Mouse (Mus musculus) CD4-positive, CD25-positive, alpha-beta regulatory T cell, adult 2 months (primary cell): ENCODE data around the gene Calm3.

ENCODE experiments used
- DNase-seq: peaks from one replicate; pipeline ENCODE4 v3.0.0-alpha.2; 2012; ENCODE audit warnings: low read depth, low spot score

The Calm3 gene

DNA sequence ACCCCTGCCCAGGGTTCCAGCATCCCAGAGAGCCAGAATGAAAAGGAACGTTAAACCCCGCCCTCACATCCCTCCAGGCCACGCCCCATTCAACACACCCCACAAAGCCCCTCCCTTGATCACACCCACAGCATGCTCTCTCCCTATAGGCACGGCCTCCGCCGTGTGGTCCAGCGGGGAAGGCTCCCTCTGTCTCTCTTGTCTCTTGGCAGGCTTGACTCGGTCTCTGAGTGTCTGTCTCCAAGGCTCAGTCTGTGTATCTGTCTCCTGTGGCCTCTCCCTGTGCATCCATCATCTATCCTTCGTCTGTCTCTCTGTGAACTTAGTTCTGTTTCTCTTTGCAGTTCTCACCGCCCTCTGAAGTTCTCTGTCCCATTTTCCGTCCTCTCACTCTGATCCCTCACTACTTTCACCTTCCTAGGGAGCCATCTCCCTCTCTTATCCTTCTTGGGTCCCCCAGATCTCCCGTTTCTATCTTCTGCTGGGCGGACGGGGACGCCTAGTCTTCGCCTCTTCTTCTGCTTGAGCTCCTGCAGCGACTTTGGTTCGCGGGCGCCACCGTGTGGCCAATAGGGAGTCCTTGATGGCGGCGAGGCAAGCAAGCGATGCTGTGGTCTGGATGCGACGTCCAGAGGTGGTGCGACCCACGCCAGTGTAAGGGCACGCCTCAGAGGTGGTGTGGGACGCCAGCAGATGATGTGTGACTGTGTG, 32.1 kb downstream of the Calm3 start, which contains the start of gene Gng8:
TSS of gene Gng8 (plus strand) at position 146 of the 711 bp plus-strand sequence.
- peak; percentile 93 for DNase-seq

DNA sequence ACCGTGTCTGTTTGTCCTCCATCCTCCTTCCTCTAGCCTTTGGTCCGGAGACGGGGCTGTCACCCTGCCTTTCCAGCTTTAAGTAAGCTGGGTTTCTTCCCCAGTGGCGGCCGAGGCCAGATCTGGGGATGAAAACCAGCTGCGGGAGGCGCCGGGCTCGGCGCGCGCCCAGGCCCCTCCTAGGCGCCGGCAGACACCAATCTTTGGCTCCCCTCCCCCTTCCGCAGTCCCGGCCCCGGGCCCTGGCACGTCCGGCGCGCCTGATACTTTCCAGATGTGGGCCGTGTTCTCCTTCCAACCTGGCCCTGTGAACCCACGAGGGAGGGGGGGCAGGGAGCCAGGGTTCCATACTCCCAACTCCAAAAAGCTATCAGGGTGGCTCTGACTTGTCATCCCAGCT, 33.0 kb downstream of the Calm3 start:
- DNase-seq, result no peak

DNA sequence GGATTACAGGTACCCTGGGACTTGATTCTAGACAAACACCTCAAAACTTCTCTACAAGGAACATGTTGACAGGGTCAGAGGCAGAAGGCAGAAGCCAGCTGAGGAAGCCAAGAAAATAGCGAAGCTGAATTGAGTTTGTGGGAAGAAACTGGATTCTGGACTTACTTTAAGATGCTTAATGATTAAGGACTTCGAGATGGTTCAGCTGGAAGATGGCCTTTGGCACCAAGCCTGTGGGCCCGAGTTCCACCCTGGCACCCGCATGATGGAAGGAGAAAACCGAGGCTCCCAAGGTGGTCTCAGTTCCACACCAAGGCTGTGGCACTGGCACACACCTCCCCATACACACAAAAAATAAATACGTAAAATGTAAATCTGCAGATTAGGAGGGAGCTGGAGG, 33.4 kb downstream of the Calm3 start:
- DNase-seq, result no peak

DNA sequence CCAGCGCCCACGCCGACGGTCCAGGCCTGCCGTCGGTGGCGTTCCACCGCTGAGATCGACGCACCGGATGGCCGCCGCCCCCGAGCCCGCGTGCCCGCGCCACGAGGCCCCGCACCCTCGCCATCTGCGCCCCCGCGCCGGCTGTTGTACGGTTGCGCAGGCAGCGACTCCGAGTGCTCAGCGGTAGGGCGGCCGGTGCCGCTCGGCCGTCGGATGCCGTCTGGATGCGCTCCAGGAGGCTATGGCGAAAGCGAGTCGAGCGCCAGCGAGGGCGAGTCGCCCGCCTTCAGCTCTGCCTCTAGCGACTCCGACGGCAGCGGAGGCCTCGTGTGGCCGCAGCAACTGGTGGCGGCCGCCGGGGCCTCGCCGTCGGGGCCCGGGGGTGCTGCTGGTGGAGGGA, 38.0 kb downstream of the Calm3 start:
- DNase-seq, result no peak

DNA sequence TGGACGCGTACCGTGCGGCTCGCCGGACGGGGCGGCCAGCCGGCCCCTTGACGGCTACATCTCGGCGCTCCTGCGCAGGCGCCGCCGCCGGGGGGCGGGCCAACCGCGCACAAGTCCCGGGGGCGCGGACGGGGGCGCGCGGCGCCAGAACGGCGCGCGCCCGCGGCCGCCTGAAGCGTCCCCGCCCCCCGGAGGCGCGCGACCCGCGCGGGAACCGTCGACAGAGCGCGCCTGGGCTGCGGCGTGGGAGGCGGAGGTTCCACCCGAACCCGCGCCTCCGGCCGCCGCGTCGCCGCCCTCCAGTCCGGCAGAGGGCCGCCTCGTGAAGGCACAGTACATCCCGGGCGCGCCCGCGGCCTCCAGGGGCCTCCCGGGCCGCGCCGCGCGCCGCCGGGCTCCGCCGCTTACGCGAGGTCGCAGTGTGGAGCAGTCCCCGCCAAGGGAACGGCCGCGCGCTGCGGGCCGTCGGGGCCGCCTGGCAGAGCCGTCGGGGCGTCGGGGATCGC, 38.6 kb downstream of the Calm3 start:
- no peak for DNase-seq

DNA sequence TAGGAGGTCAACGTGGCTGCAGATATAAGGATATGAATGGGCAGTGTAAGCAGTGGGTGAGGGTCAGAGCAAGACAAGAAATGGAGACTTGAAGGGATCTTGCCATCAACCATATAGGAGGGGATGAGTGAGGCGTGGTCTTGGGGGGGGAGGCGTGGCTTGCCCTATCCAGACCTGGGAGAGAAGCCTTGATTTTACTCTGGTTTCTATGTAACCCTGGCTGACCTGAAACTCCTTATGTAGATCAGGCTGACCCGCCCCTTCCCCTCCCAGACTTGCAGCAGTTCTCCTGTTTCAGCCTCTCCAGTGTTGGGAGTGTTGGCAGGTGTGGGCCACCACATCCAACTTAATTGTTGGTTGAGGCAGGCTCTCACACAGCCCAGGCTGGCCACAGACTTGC, 39.6 kb downstream of the Calm3 start:
- no peak for DNase-seq

DNA sequence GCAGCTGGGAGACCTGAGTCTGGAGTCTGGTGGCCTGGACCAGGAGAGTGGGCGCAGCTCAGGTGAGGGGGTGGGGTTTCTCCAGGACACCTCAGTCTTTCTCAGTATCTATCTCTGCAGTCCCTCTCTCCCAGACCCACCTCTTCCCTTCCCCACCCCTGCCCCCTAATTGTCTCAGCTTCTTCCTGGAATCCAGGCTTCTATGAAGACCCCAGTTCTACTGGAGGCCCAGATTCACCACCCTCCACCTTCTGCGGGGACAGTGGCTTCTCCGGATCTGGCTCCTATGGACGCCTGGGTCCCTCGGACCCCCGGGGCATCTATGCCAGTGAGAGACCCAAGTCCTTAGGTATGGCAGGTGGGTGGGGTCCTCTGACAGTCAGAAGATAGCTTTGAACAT, 40.8 kb downstream of the Calm3 start:
- DNase-seq, result no peak

DNA sequence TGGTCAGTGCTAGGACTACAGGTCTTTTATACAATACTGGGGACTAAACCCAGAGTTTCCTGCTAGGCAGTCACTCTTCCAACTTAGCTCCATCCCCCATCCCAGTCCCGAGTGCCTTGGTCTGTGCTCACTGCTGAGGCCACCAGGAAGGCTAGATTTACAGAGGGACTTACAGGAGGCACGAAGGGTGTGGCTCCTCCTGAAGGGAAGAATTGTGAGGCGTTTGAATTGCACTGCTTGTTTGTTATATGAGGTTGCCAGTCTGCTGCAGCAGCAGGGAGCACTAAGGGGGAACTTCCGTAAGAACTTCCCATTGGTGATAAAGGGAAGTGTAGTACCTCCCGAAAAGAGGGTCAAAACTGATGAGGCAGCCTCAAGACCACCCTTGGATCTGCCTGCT, 43.3 kb downstream of the Calm3 start:
- no peak for DNase-seq

DNA sequence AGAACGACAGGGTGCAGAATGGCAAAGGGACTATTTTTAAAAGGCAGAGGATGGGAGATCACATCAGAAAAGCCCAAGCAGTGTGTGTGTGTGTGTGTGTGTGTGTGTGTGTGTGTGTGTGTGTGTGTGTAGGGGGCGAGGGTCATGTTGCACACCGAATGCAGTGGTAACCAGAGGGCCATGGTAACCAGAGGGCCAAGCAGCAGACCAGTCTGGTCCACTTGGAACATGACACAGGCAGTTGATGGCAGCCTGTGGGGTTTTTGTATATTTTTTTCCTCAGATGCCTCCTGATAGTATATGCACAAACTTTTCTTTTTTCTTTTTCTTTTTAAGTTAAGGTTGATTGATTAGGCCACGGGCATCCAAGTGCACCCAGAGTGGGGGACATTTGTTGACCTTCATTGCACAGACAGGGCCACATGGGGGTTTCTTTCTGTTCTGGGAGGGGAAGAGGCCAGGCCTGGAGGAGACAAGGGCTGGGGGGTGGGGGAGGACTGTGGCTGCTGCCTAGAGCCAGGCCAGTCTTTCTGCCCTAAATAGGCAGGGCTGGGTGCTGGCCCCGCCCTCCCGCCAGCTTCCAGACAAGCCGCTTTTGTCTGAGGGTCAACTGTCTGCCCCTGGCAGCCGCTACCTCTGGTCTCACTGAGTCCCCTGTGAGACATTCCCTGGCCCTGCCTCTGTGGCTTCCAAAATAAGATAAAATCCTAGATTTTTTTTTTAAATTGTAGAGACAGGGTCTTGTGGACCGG, 43.9 kb downstream of the Calm3 start:
- no peak for DNase-seq

DNA sequence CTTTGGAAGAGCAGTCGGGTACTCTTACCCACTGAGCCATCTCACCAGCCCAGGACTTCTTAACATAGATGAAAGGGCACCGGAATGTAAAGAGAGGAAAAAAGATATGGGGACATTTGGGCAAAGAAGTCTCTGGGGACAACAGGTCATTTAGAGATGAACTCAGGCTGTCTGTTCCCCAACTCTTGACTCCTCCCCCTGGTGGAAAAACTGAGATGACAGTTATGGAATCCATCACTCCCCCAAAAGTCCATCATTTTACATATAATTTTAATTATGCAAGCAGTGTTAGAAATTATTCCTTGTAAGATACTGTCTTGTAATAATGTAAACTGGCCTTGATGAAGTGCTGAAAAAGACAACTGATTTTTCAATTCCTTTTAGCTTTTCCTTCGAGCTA, 46.2 kb downstream of the Calm3 start:
- no peak for DNase-seq

DNA sequence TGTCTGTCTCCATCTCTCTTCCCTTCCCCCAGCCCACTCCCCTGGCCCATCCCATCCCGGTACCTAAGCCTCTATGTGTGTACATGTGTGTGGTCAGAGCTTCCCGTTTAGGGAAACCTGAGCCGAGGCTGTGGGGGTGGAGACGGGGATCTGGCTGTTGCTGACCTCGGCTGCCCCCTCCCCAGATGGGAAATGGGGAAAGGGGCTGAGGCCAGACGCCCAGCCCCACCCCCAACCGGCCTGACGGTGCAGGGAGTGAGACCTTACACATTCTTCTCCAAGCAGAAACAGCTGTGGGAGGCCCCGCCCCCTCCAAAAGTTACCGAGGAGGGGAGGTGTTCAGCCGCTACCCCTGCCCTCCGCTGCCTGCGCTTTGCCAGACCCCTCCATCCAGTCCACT, 47.3 kb downstream of the Calm3 start:
- no peak for DNase-seq

DNA sequence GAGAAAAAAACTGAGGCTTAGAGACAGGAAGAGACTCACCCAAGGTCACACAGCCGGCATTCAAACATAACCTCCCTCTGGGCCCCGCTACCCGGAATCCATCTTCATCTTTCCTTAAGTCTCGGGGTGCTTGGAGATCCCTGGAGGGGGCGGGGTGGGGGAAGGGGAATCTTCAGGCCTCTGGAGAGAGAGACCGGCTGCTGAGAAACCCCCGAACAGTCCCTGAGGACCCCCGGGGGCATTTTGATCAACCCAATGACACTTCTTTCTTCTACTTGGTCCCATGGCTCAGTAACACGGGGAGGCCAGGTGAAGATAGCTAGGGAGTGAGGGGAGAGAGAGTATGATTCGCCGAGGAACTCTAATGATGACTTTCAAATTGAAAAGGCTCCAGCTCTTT, 47.9 kb downstream of the Calm3 start:
- DNase-seq, result no peak

DNA sequence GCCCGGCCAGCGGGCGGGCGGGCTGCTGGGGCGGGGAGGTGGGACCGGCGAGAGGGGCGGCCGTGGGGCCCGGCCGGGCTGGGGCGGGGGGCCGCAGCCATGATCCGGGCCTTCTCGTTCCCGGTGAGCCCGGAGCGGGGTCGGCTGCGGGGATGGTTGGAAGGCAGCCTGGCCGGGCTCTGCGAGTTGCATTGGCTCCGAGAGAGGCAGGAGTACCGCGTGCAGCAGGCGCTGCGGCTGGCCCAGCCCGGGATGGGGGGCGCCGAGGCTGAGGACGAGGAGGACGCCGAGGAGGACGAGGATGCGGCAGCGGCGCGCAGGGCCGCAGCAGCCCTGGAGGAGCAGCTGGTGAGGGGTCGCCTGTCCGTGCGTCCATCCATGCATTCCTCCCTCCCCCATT, 48.6 kb downstream of the Calm3 start:
- DNase-seq, result no peak

DNA sequence AGATGAGACGGTGACA, 48.8 kb downstream of the Calm3 start, which contains the start of gene Dact3:
TSS of gene Dact3 (plus strand) at position 8 of the 16 bp plus-strand sequence.
- DNase-seq, result no peak

DNA sequence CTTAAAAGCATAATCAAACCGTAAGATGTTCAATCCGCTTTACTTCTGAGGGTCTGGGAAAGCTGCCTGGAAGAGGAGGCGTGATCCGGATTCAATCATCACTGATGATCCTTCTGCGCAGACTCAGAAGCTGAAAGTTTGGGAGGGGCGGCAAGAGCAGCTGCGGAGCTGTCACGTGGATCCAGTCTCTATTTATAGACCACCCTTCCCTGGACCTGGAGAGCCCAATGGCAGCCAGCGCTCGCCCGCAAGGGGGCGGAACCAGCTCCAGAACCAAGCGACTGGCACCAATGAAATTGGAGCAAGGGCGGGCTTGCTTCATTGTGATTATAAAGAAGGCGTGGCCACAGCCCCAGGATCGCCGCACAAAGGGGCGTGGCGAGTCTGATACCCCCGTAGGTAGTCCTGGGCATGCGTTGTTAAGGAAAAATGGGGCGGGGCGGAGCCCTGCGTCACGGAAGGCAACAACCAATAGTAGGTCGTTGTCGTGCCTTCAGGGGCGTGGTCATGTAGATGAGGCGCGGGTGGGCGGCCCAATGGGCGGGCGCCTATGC, 49.1 kb downstream of the Calm3 start:
- peak; percentile 98 for DNase-seq

DNA sequence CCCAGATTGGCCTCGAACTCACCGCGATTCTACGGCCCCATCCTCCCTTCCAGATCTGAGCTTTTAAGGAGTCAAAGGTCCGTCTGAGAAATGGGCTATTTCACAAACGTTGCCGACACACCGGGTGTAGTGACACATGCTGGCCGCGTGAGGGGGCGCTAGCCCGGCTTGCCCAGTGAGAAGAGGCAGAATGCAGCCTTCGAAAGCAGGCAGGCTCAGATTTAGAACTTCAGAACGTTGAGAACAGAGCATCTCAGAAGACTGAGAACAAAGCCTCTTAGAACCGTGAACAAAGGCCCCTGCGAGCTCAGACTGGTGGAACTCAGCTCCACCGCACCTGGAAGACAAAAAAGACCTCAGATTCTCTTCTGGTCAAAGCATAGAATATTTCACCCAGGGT, 49.7 kb downstream of the Calm3 start:
- peak; percentile 91 for DNase-seq

DNA sequence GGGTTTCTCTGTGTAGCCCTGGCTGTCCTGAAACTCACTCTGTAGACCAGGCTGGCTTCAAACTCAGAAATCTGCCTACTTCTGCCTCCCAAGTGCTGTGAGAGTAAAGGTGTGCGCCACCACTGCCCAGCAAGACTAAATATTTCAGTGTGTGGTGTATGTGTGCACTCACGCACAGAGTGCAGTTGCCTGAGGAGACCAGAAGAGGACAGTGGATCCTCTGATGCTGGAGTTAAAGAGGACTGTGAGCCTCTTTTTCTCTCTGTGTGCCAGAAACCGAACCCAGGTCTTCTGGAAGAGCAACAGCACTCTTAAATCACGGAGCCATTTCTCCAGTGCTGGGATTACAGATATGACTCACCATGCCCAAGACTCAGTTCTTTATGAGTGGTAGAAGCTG, 50.5 kb downstream of the Calm3 start:
- DNase-seq, result peak; percentile 37

DNA sequence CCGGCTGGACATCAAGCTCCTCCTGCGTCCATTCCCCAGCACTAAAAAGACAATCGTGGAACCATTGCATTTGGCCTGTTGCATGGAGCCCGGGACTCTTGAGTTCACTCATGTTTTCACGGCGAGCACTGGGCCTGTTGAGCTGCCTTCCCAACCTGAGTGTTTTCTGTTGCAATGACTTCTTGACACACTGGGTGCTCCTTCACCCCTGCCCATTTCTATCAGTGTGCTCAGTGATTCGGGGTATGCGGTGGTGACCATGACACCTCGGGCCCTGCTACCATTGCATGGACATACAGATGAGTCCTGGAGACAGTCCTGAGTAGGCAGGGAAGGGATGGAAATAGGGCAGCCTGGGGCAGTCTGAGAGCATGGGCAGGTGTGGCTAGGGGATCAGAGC, 51.4 kb downstream of the Calm3 start:
- no peak for DNase-seq

DNA sequence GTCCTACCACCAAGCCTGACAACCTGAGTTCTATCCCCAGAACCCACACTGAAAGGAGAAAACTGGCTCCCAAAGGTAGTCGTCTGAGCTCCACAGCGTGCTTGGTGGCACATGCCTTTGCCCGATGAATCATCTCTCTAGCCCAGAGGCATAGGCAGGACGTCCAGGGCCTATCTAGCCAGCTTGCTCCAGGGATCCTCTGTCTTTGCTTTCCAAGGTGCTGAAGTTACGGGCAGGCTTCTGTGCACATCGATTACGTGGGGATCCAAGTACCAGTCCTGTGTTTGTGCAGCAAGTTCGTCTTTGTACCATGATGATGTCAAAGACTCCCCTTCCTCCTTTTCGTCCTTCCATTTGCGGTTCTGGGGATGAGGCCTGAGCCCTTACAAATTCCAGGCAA, 52.3 kb downstream of the Calm3 start:
- DNase-seq, result no peak

DNA sequence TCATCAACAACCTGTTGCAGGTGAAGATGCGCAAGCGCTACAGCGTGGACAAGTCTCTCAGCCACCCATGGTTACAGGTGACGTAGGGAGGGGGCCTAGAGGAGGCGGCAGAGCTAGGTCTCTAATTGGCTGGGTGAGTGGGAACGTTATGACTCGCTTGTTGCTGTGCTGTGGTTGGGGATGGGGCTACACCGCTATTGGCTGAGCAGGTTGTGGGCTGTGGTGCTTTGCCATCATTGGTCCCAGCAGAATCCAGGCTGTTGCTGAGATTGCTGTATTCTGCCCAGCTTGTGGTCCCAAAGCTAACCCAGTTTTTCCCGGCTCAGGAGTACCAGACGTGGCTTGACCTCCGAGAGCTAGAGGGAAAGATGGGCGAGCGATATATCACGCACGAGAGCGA, 54.4 kb downstream of the Calm3 start:
- DNase-seq, result no peak

DNA sequence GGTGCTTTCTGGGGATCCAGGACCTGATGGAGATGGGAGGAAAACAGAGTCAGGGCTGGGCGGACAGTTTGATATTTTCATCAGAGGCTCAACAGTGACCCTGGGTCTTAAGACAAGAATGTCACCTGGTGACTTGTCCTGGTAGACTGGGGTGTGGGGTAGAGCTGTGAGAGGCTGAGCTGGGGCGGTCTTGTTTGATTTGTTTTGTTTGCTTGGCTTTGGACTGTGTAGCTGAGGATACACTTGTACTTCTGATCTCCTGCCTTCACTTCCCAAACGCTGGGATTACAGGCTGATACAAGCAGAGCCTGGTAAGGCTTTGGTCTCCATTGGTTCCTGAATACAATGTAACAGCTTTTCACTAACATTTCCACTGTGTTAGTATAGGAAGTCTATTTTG, 56.4 kb downstream of the Calm3 start:
- no peak for DNase-seq
